ENCODE assay signal across 9 mouse cellular contexts in genomic region chr11:54144886-54145285, GRCm38 (mm10). TPM values are rescaled to one million over a fixed set of nuclear protein-coding genes. Genes with fewer than 3 reads are reported as not detected.
A peak's percentile ranks its signal among the peaks of the same experiment; 100 is the strongest.
DNase-seq lines count a peak whose midpoint lies in the region; ATAC-seq and TF ChIP-seq lines count a peak whose summit lies in the region.
"Had no signal": no experiment of that assay in that cellular context is flagged by ENCODE, and none has a peak within 500 bp of the region (broad histone marks: within the 10 kb centered on the region; RNA-seq: fewer than 3 reads in every experiment).

No protein-coding gene starts in this region.

- intact Hi-C loops in heart, adult 2 months (cut with DNase I): loop anchor here (1.0 kb wide), 1 partner anchor 112 kb away; no protein-coding TSS in a partner anchor

- peak; percentile 94 for TF ChIP-seq CTCF in Patski (IDR thresholded peaks at IDR 0.05)
- TF ChIP-seq CTCF in heart, adult 2 months (IDR thresholded peaks at IDR 0.05): peak; percentile 89
- peak; percentile 85 for TF ChIP-seq CTCF in stomach, postnatal 0 days (IDR thresholded peaks at IDR 0.05; ENCODE audit: low read depth)

- no peak overlapping the region for H3K4me2 ChIP-seq in intestine, embryonic 14.5 days (ENCODE audit: low read length)
- no peak overlapping the region for H3K4me2 ChIP-seq in intestine, embryonic 16.5 days (ENCODE audit: low read depth, low read length)
- no peak overlapping the region for H3K4me2 ChIP-seq in stomach, postnatal 0 days (replicated peaks; ENCODE audit: low read depth)
- H3K4me2 ChIP-seq: limb, embryonic 15.5 days had no signal

- POLR2A ChIA-PET in Patski (lab: Charles Lee): no interaction called here

- no peak overlapping the region for H3K4me3 ChIP-seq in intestine, embryonic 14.5 days (ENCODE audit: low read depth, low read length)
- H3K4me3 ChIP-seq in intestine, embryonic 16.5 days (ENCODE audit: low read length): no peak overlapping the region
- no peak overlapping the region for H3K4me3 ChIP-seq in heart, adult 2 months
- H3K4me3 ChIP-seq in stomach, postnatal 0 days (ENCODE audit: low read depth, low read length): no peak overlapping the region
- H3K4me3 ChIP-seq: limb, embryonic 15.5 days had no signal

- WGBS in intestine, embryonic 14.5 days: 23% methylated on average over 3 of the region's 3 CpGs
- 31% methylated on average over 3 of the region's 3 CpGs for WGBS in intestine, embryonic 16.5 days
- WGBS in heart, adult 2 months: 21% methylated on average over 3 of the region's 3 CpGs
- 30% methylated on average over 3 of the region's 3 CpGs for WGBS in stomach, postnatal 0 days

- H3K9ac ChIP-seq in intestine, embryonic 14.5 days (ENCODE audit: low read length): no peak overlapping the region
- no peak overlapping the region for H3K9ac ChIP-seq in intestine, embryonic 16.5 days (ENCODE audit: low read depth, low read length)
- no peak overlapping the region for H3K9ac ChIP-seq in heart, adult 2 months (ENCODE audit: low read depth, low read length)
- no peak overlapping the region for H3K9ac ChIP-seq in stomach, postnatal 0 days (ENCODE audit: low read length)
- H3K9ac ChIP-seq: limb, embryonic 15.5 days had no signal

- no peak overlapping the region for H3K27ac ChIP-seq in intestine, embryonic 14.5 days (ENCODE audit: low read depth)
- H3K27ac ChIP-seq in intestine, embryonic 16.5 days (ENCODE audit: low read length): no peak overlapping the region
- no peak overlapping the region for H3K27ac ChIP-seq in heart, adult 2 months
- no peak overlapping the region for H3K27ac ChIP-seq in stomach, postnatal 0 days (replicated peaks)
- H3K27ac ChIP-seq: limb, embryonic 15.5 days had no signal

- peak; percentile 78 for TF ChIP-seq EP300 in heart, adult 2 months (IDR thresholded peaks at IDR 0.05; ENCODE audit: insufficient read depth, low read depth, low read length)
- TF ChIP-seq EP300 in stomach, postnatal 0 days (optimal IDR thresholded peaks at IDR 0.05): no peak

- in situ Hi-C loops in Patski (cut with MboI; ENCODE audit: low pct_unique_long_range_greater_than_20kb): loop anchor here (5.0 to 10.0 kb wide), 2 partner anchors 107 to 210 kb away; no protein-coding TSS in a partner anchor

- H3K4me1 ChIP-seq in intestine, embryonic 14.5 days (replicated peaks; ENCODE audit: control insufficient read depth, insufficient read depth, low read length): peaks cover 3% of the 10 kb centered on the region; the same call in 1 of the 2 replicates
- no peaks in the 10 kb centered on the region for H3K4me1 ChIP-seq in intestine, embryonic 16.5 days (ENCODE audit: control insufficient read depth, insufficient read depth, low read length)
- no peaks in the 10 kb centered on the region for H3K4me1 ChIP-seq in heart, adult 2 months (ENCODE audit: control insufficient read depth, insufficient read depth, low read length)
- no peaks in the 10 kb centered on the region for H3K4me1 ChIP-seq in stomach, postnatal 0 days (replicated peaks; ENCODE audit: control insufficient read depth, insufficient read depth)
- H3K4me1 ChIP-seq: limb, embryonic 15.5 days had no signal

- H3K79me2 ChIP-seq in heart, adult 2 months (replicated peaks; ENCODE audit: control insufficient read depth, insufficient read depth, low read length): no peaks in the 10 kb centered on the region

- DNase-seq in intestine, embryonic 14.5 days (ENCODE audit: low spot score): peak; percentile 80
- peak; percentile 28 for DNase-seq in Patski (ENCODE audit: low read depth, low spot score)
- peak; percentile 80 to 89 for DNase-seq in cerebellum, postnatal 25 days
- peak; percentile 65 to 72 for DNase-seq in heart, adult 2 months
- peak; percentile 69 to 87 for DNase-seq in layer of hippocampus, postnatal 25 days (ENCODE audit: extremely low spot score in 1 of 2, low spot score in 1 of 2)
- DNase-seq in mesoderm, embryonic 11.5 days (ENCODE audit: low read depth, low spot score): peak; percentile 74
- DNase-seq in stomach, postnatal 0 days (ENCODE audit: low spot score): peak; percentile 67

- no peak for TF ChIP-seq POLR2A in heart, adult 2 months (IDR thresholded peaks at IDR 0.05; ENCODE audit: insufficient read depth, low read depth, low read length)

- no peaks in the 10 kb centered on the region for H3K36me3 ChIP-seq in intestine, embryonic 14.5 days (ENCODE audit: control insufficient read depth, insufficient read depth, low read length)
- no peaks in the 10 kb centered on the region for H3K36me3 ChIP-seq in intestine, embryonic 16.5 days (ENCODE audit: control insufficient read depth, insufficient read depth, low read length)
- no peaks in the 10 kb centered on the region for H3K36me3 ChIP-seq in heart, adult 2 months (ENCODE audit: control insufficient read depth, insufficient read depth, low read length)
- no peaks in the 10 kb centered on the region for H3K36me3 ChIP-seq in stomach, postnatal 0 days (ENCODE audit: control insufficient read depth, insufficient read depth, low read length)
- H3K36me3 ChIP-seq: limb, embryonic 15.5 days had no signal

- no peaks in the 10 kb centered on the region for H3K9me3 ChIP-seq in intestine, embryonic 14.5 days (ENCODE audit: control insufficient read depth, low read length)
- no peaks in the 10 kb centered on the region for H3K9me3 ChIP-seq in intestine, embryonic 16.5 days (ENCODE audit: control insufficient read depth, low read length)
- no peaks in the 10 kb centered on the region for H3K9me3 ChIP-seq in stomach, postnatal 0 days (ENCODE audit: control insufficient read depth, low read length)
- H3K9me3 ChIP-seq: limb, embryonic 15.5 days had no signal

- no peak for ATAC-seq in intestine, embryonic 14.5 days (replicated peaks; ENCODE audit: low FRiP score, low TSS enrichment, low read depth)
- ATAC-seq in intestine, embryonic 16.5 days: no peak
- no peak for ATAC-seq in Patski
- ATAC-seq in stomach, postnatal 0 days (ENCODE audit: low FRiP score, low TSS enrichment): no peak

- CTCF ChIA-PET in Patski (lab: Charles Lee): interaction anchor here (0.7 to 16.8 kb wide), 15 partner anchors 14 to 143 kb away, joined by 3 to 157 read pairs (median 3); no protein-coding TSS in a partner anchor

- H3K27me3 ChIP-seq in intestine, embryonic 14.5 days (replicated peaks; ENCODE audit: control insufficient read depth, insufficient read depth, low read length): no peaks in the 10 kb centered on the region
- H3K27me3 ChIP-seq in intestine, embryonic 16.5 days (replicated peaks; ENCODE audit: control insufficient read depth, insufficient read depth, low read length): no peaks in the 10 kb centered on the region
- H3K27me3 ChIP-seq in Patski: no peaks in the 10 kb centered on the region
- H3K27me3 ChIP-seq in heart, adult 2 months (ENCODE audit: control insufficient read depth, insufficient read depth, low read length): no peaks in the 10 kb centered on the region
- no peaks in the 10 kb centered on the region for H3K27me3 ChIP-seq in stomach, postnatal 0 days (ENCODE audit: control insufficient read depth, insufficient read depth, low read length)
- H3K27me3 ChIP-seq: limb, embryonic 15.5 days had no signal

RNA-seq across cellular contexts. Expression of gene P4ha2, which starts 45.0 kb away (rescaled TPM):
- polyA plus RNA-seq in intestine, embryonic 14.5 days (2014; fragmentation: Nextera tagmentation; extraction: Ambion mirVana): 38.7 and 44.4 TPM in 2 replicates
- 43.7 and 46.2 TPM in 2 replicates for polyA plus RNA-seq in intestine, embryonic 16.5 days (2015; fragmentation: Nextera tagmentation; extraction: Ambion mirVana)
- 66.8 TPM for polyA plus RNA-seq in Patski (2021)
- total RNA-seq in heart, adult 2 months (2021): 10 to 100 TPM; 59.9 to 63.6 TPM
- 37.4 and 62.3 TPM in 2 replicates for polyA plus RNA-seq in heart, adult 2 months (2012; rRNA removed)
- 10 to 100 TPM; 15.2 to 22.4 TPM for total RNA-seq in layer of hippocampus, postnatal 25 days (2021)
- polyA plus RNA-seq in stomach, postnatal 0 days (2015; fragmentation: Nextera tagmentation; extraction: Ambion mirVana): 28.4 and 30.2 TPM in 2 replicates

Comparison
In these comparisons a context has a peak if more than half of its experiments do, and no peak if none do; other contexts are left out.
1. DNase-seq: peak in every context shown above with its lines; median percentile 84 in cerebellum, postnatal 25 days; 80 in intestine, embryonic 14.5 days; 78 in layer of hippocampus, postnatal 25 days; 74 in mesoderm, embryonic 11.5 days; 68 in heart, adult 2 months; 67 in stomach, postnatal 0 days; 28 in Patski.